Mouse (Mus musculus) T-cell, adult 2 months (primary cell): ENCODE measurements around the gene 1520401A03Rik.

Experiments
- DNase-seq: peaks from one replicate; pipeline ENCODE4 v3.0.0; 2022; ENCODE audit warnings: low spot score

1520401A03Rik gene

GRCm38 (mm10) chr17:23700079-23700478 is 22.5 kb downstream of the 1520401A03Rik start:
- DNase-seq: peak; percentile 82

- DNase-seq: no peak
These were observed 23.2 kb downstream of the 1520401A03Rik start for GRCm38 (mm10) chr17:23699131-23700077.

- no peak for DNase-seq
These were observed 26.8 kb downstream of the 1520401A03Rik start for GRCm38 (mm10) chr17:23695801-23696200.

GRCm38 (mm10) chr17:23694491-23694890 is 28.1 kb downstream of the 1520401A03Rik start:
- DNase-seq: no peak

GRCm38 (mm10) chr17:23683856-23684672 is 38.5 kb downstream of the 1520401A03Rik start, which contains the start of gene Cldn9:
Gene Cldn9, minus strand, starts transcription at chr17:23684026.
- DNase-seq: no peak

- no peak for DNase-seq
These were observed 39.4 kb downstream of the 1520401A03Rik start for GRCm38 (mm10) chr17:23683226-23683625.

GRCm38 (mm10) chr17:23682530-23682929 is 40.1 kb downstream of the 1520401A03Rik start:
- no peak for DNase-seq

GRCm38 (mm10) chr17:23682092-23682491 is 40.5 kb downstream of the 1520401A03Rik start:
- DNase-seq: no peak

- DNase-seq: no peak
These were observed 41.5 kb downstream of the 1520401A03Rik start for GRCm38 (mm10) chr17:23681086-23681485.

- no peak for DNase-seq
These were observed 42.2 kb downstream of the 1520401A03Rik start for GRCm38 (mm10) chr17:23680336-23680735.

- DNase-seq: no peak
These were observed 43.3 kb downstream of the 1520401A03Rik start, which contains the start of gene Cldn6 for GRCm38 (mm10) chr17:23679127-23679835. Gene Cldn6, plus strand, starts transcription at chr17:23679249.

- peak; percentile 92 for DNase-seq
These were observed 45.3 kb downstream of the 1520401A03Rik start, which contains the start of gene Tnfrsf12a for GRCm38 (mm10) chr17:23677236-23677679. Gene Tnfrsf12a, minus strand, starts transcription at chr17:23677468.

- DNase-seq: no peak
These were observed 46.0 kb downstream of the 1520401A03Rik start for GRCm38 (mm10) chr17:23676473-23677031.

- no peak for DNase-seq
These were observed 46.9 kb downstream of the 1520401A03Rik start for GRCm38 (mm10) chr17:23675564-23676281.

GRCm38 (mm10) chr17:23675127-23675526 is 47.5 kb downstream of the 1520401A03Rik start:
- no peak for DNase-seq

- DNase-seq: no peak
These were observed 48.2 kb downstream of the 1520401A03Rik start for GRCm38 (mm10) chr17:23674271-23674952.

GRCm38 (mm10) chr17:23673424-23674073 is 49.0 kb downstream of the 1520401A03Rik start, which contains the start of the genes Hcfc1r1 and Thoc6:
Gene Hcfc1r1, plus strand, starts transcription at chr17:23673596.
Gene Thoc6, minus strand, starts transcription at chr17:23673882.
- peak; percentile 92 for DNase-seq

GRCm38 (mm10) chr17:23672761-23673160 is 49.8 kb downstream of the 1520401A03Rik start:
- no peak for DNase-seq

GRCm38 (mm10) chr17:23671519-23671918 is 51.1 kb downstream of the 1520401A03Rik start:
- no peak for DNase-seq
